Mouse (Mus musculus) kidney, postnatal 0 days (tissue): Measurements from ENCODE around the gene 4921536K21Rik. TPM values are rescaled to one million over a fixed set of nuclear protein-coding genes. Genes with fewer than 3 reads are reported as not detected.
A peak's percentile ranks its signal among the peaks of the same experiment; 100 is the strongest.

Experiments used
- ATAC-seq: fragments of 200-750 bp; cut with Nextera tagmentation; replicated peaks from 2 replicates; pipeline ENCODE4 v1.8.0; 2017; ENCODE audit warnings: low read depth, moderate number of reproducible peaks, moderate TSS enrichment, moderate library complexity; ENCODE audit not compliant: low FRiP score
- DNase-seq: peaks from one replicate; pipeline ENCODE4 v3.0.0-alpha.2; 2016; ENCODE audit warnings: low spot score
- H3K27ac ChIP-seq: fragments of 300-500 bp; sonication (generic); 2 replicates; pipeline ENCODE4 v1.5.1; 2014; ENCODE audit warnings: mild to moderate bottlenecking
- H3K27me3 ChIP-seq: fragments of 300-500 bp; sonication (generic); 2 replicates; pipeline ENCODE4 v1.6.1; 2014; ENCODE audit warnings: low read length, mixed read lengths; ENCODE audit not compliant: insufficient read depth
- H3K36me3 ChIP-seq: fragments of 300-500 bp; sonication (generic); 2 replicates; pipeline ENCODE4 v1.6.1; 2014; ENCODE audit warnings: low read length, mixed read lengths; ENCODE audit not compliant: insufficient read depth
- H3K4me1 ChIP-seq: fragments of 300-500 bp; sonication (generic); replicated peaks from 2 replicates; pipeline ENCODE4 v1.6.1; 2014; ENCODE audit warnings: antibody characterized with exemption, low read length, mixed read lengths; ENCODE audit not compliant: insufficient read depth
- H3K4me2 ChIP-seq: fragments of 300-500 bp; sonication (generic); 2 replicates; pipeline ENCODE4 v1.6.1; 2014; ENCODE audit warnings: mild to moderate bottlenecking, low read length, moderate library complexity, mixed read lengths
- H3K4me3 ChIP-seq: fragments of 300-500 bp; sonication (generic); replicated peaks from 2 replicates; pipeline ENCODE4 v1.5.1; 2014; ENCODE audit warnings: low read depth, low read length
- H3K9ac ChIP-seq: fragments of 300-500 bp; sonication (generic); 2 replicates; pipeline ENCODE4 v1.6.1; 2014; ENCODE audit warnings: low read depth, low read length
- H3K9me3 ChIP-seq: fragments of 300-500 bp; sonication (generic); replicated peaks from 2 replicates; pipeline ENCODE4 v1.6.1; 2016; ENCODE audit warnings: low read length, inconsistent platforms, mixed read lengths
- CTCF ChIP-seq: IDR thresholded peaks from 2 replicates; pipeline ENCODE4 v1.5.1; 2016; ENCODE audit warnings: antibody characterized with exemption, low read depth, mild to moderate bottlenecking, moderate library complexity
- WGBS: fragments of 180-500 bp; shearing (Covaris S2); extraction: QIAGEN DNeasy Blood & Tissue Kit; methylation state at CpG from one replicate; pipeline ENCODE4 v1.1.7; 2014; 5-methylcytosine and 5-hydroxymethylcytosine counted together
- polyA plus RNA-seq: library from polyadenylated mRNA; unstranded; fragments of >200 nt; fragmentation: Nextera tagmentation; extraction: Ambion mirVana; gene quantifications from 2 replicates; pipeline ENCODE4 v1.2.1, GENCODE M21; 2015

Gene 4921536K21Rik
- polyA plus RNA-seq, 1 experiment from 2014 or later, result 0.42 TPM

DNA sequence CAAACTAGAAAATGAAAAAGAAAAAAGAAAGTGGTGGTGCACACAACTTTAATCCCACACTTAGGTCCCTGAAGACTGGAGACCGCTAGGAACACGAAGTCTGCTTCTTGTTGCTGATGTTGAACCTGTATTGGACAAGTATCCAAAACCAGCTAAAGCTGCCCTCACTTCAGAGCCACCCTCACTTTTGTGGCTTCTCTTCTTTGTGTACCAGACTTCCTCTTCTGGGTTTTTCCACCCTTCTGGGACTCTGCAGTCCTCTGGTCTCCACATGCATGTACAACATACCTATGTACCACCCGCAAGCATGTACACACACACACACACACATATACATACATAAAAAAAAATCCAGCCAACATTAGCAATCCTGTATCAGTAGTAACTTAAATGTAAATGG lies 11.2 kb downstream of the 4921536K21Rik start:
- Histone ChIP-seq H3K4me2 (no peak overlapping the region), H3K9me3 (no peaks in the 10 kb centered on the region), H3K4me3 (no peak overlapping the region), H3K4me1 (no peaks in the 10 kb centered on the region), H3K36me3 (no peaks in the 10 kb centered on the region), H3K27me3 (no peaks in the 10 kb centered on the region), H3K9ac (no peak overlapping the region), H3K27ac (no peak overlapping the region)
- DNase-seq (no peak), ATAC-seq (no peak)
- 88% methylated on average over 3 of the region's 3 CpGs for WGBS
- TF ChIP-seq CTCF, result no peak

- no peak overlapping the region for H3K27ac ChIP-seq
- peak; percentile 89 for TF ChIP-seq CTCF
- H3K27me3 ChIP-seq, result no peaks in the 10 kb centered on the region
- WGBS, result 43% methylated on average over 2 of the region's 2 CpGs
- no peaks in the 10 kb centered on the region for H3K9me3 ChIP-seq
- H3K36me3 ChIP-seq, result no peaks in the 10 kb centered on the region
- ATAC-seq (0 out of 2 replicates have a peak, but pooled peaks have one; percentile 43), DNase-seq (peak; percentile 86)
- no peak overlapping the region for H3K4me3 ChIP-seq
- H3K9ac ChIP-seq, result no peak overlapping the region
- H3K4me1 ChIP-seq, result no peaks in the 10 kb centered on the region
- H3K4me2 ChIP-seq, result no peak overlapping the region
These were observed 15.1 kb downstream of the 4921536K21Rik start for GRCm38 (mm10) chr11:3879836-3880235.

DNA sequence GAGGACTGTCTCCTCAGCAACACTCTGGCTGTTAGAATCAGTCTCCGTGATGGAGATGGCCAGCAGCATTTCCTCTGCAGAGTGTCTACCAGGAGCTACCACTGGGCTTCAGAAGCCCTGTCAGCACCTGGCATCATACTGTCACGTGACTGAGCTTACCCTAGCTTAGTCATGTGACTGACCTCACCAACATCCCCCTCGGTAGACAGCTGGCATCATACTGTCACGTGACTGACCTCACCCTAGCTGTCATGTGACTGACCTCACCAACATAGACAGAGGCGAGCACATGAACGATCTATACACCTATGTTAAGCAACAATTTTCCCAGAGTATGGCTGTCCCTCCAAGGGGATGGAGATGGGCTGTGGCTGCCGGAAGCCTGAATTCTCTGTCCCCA lies 16.2 kb downstream of the 4921536K21Rik start:
- 67% methylated on average over 7 of the region's 7 CpGs for WGBS
- no peak overlapping the region for H3K27ac ChIP-seq
- ATAC-seq, result no peak

GRCm38 (mm10) chr11:3876419-3876818 lies 18.5 kb downstream of the 4921536K21Rik start:
- DNase-seq, result no peak
- no peak overlapping the region for H3K4me2 ChIP-seq
- no peak overlapping the region for H3K27ac ChIP-seq
- H3K27me3 ChIP-seq, result no peaks in the 10 kb centered on the region
- no peak for TF ChIP-seq CTCF
- no peaks in the 10 kb centered on the region for H3K9me3 ChIP-seq
- H3K36me3 ChIP-seq, result no peaks in the 10 kb centered on the region
- no peak overlapping the region for H3K9ac ChIP-seq
- H3K4me3 ChIP-seq, result no peak overlapping the region
- H3K4me1 ChIP-seq, result no peaks in the 10 kb centered on the region
- ATAC-seq, result no peak
- 75% methylated on average over 6 of the region's 6 CpGs for WGBS

More for the DNA sequence above, 16.2 kb downstream of the 4921536K21Rik start:
- H3K4me3 ChIP-seq, result no peak overlapping the region
- H3K36me3 ChIP-seq, result no peaks in the 10 kb centered on the region
- no peaks in the 10 kb centered on the region for H3K9me3 ChIP-seq
- no peak for TF ChIP-seq CTCF
- no peaks in the 10 kb centered on the region for H3K4me1 ChIP-seq
- DNase-seq, result no peak
- no peak overlapping the region for H3K9ac ChIP-seq
- H3K27me3 ChIP-seq, result no peaks in the 10 kb centered on the region
- no peak overlapping the region for H3K4me2 ChIP-seq

- no peak for TF ChIP-seq CTCF
- no peaks in the 10 kb centered on the region for H3K9me3 ChIP-seq
- no peaks in the 10 kb centered on the region for H3K36me3 ChIP-seq
- H3K27ac ChIP-seq, result no peak overlapping the region
- peak overlapping the region; percentile 28 for H3K4me3 ChIP-seq
- DNase-seq (no peak), ATAC-seq (no peak; the same call in 1 of the 2 replicates)
- H3K27me3 ChIP-seq, result no peaks in the 10 kb centered on the region
- no peak overlapping the region for H3K9ac ChIP-seq
- WGBS, result 23% methylated on average over 6 of the region's 6 CpGs
- no peaks in the 10 kb centered on the region for H3K4me1 ChIP-seq
- peak overlapping the region; percentile 68 for H3K4me2 ChIP-seq
These were observed 30.6 kb downstream of the 4921536K21Rik start for GRCm38 (mm10) chr11:3864343-3864742.

GRCm38 (mm10) chr11:3863454-3864112 lies 31.3 kb downstream of the 4921536K21Rik start, which contains the start of gene Osbp2:
Gene Osbp2, minus strand, starts transcription at chr11:3863903.
- TF ChIP-seq CTCF, result peak; percentile 54
- H3K36me3 ChIP-seq, result no peaks in the 10 kb centered on the region
- H3K9me3 ChIP-seq, result no peaks in the 10 kb centered on the region
- DNase-seq (peak; percentile 75), ATAC-seq (peak; percentile 95)
- WGBS, result 4% methylated on average over 58 of the region's 58 CpGs
- 0 out of 2 replicates have a peak within 1 kb of the TSS, but pooled peaks have one; percentile 23 for H3K9ac ChIP-seq
- H3K4me2 ChIP-seq, result peak within 1 kb of the TSS; percentile 68
- no peak within 1 kb of the TSS for H3K27ac ChIP-seq
- H3K27me3 ChIP-seq, result no peaks in the 10 kb centered on the region
- no peaks in the 10 kb centered on the region for H3K4me1 ChIP-seq
- H3K4me3 ChIP-seq, result peak within 1 kb of the TSS; percentile 28
